Mouse (Mus musculus): Measurements from ENCODE around the gene St3gal2. TPM values are rescaled to one million over a fixed set of nuclear protein-coding genes. Genes with fewer than 3 reads are reported as not detected.
"Not testable (repeated sequence)": the region's sequence is repeated elsewhere in the genome, so short reads cannot be mapped to it uniquely, and the experiment has no call there.

The St3gal2 gene
- polyA plus RNA-seq, 1 experiment from 2014 or later = 25.9 TPM

GRCm38 (mm10) chr8:110966586-110966985 lies 46.9 kb downstream of the St3gal2 start:
- peaks cover 7% of the 10 kb centered on the region for H3K4me1 ChIP-seq (ENCODE audit: control insufficient read depth, insufficient read depth, low read length)
- no peaks in the 10 kb centered on the region for H3K27me3 ChIP-seq (ENCODE audit: control insufficient read depth, insufficient read depth, low read depth, low read length)
- H3K9me3 ChIP-seq (replicated peaks; ENCODE audit: control insufficient read depth, low read length, poor library complexity, severe bottlenecking) = no peaks in the 10 kb centered on the region
- no peak for ATAC-seq
- H3K9ac ChIP-seq (ENCODE audit: low read depth, low read length) = no peak overlapping the region
- no peak overlapping the region for H3K4me3 ChIP-seq (ENCODE audit: low read depth, low read length)
- WGBS = 84% methylated on average over 8 of the region's 8 CpGs
- no peaks in the 10 kb centered on the region; the same call in 1 of the 2 replicates for H3K36me3 ChIP-seq (ENCODE audit: control insufficient read depth, insufficient read depth, low read length)
- H3K4me2 ChIP-seq (ENCODE audit: low read length) = no peak overlapping the region
- no peak overlapping the region for H3K27ac ChIP-seq (ENCODE audit: low read length)

- Histone ChIP-seq H3K4me3 (ENCODE audit: low read depth, low read length) (no peak overlapping the region), H3K4me1 (ENCODE audit: control insufficient read depth, insufficient read depth, low read length) (peaks cover 7% of the 10 kb centered on the region), H3K4me2 (ENCODE audit: low read length) (no peak overlapping the region), H3K36me3 (ENCODE audit: control insufficient read depth, insufficient read depth, low read length) (no peaks in the 10 kb centered on the region; the same call in 1 of the 2 replicates), H3K9me3 (replicated peaks; ENCODE audit: control insufficient read depth, low read length, poor library complexity, severe bottlenecking) (no peaks in the 10 kb centered on the region), H3K27me3 (ENCODE audit: control insufficient read depth, insufficient read depth, low read depth, low read length) (no peaks in the 10 kb centered on the region), H3K27ac (ENCODE audit: low read length) (no peak overlapping the region), H3K9ac (ENCODE audit: low read depth, low read length) (no peak overlapping the region)
- WGBS = 83% methylated on average over 9 of the region's 9 CpGs
- no peak for ATAC-seq
Measured at GRCm38 (mm10) chr8:110967326-110967725, 47.6 kb downstream of the St3gal2 start.

- peak; percentile 98 for ATAC-seq
- Histone ChIP-seq H3K9me3 (replicated peaks; ENCODE audit: control insufficient read depth, low read length, poor library complexity, severe bottlenecking) (no peaks in the 10 kb centered on the region), H3K4me2 (ENCODE audit: low read length) (peak overlapping the region; percentile 92), H3K27me3 (ENCODE audit: control insufficient read depth, insufficient read depth, low read depth, low read length) (no peaks in the 10 kb centered on the region), H3K36me3 (ENCODE audit: control insufficient read depth, insufficient read depth, low read length) (peaks cover 6% of the 10 kb centered on the region), H3K9ac (ENCODE audit: low read depth, low read length) (peak overlapping the region; percentile 65), H3K4me1 (ENCODE audit: control insufficient read depth, insufficient read depth, low read length) (peaks cover 7% of the 10 kb centered on the region), H3K4me3 (ENCODE audit: low read depth, low read length) (peak overlapping the region; percentile 57), H3K27ac (ENCODE audit: low read length) (peak overlapping the region; percentile 68; the same call in 1 of the 2 replicates)
- WGBS = 4% methylated on average over 45 of the region's 45 CpGs
Measured at GRCm38 (mm10) chr8:110969910-110970770, 50.4 kb downstream of the St3gal2 start.

- peaks cover 13% of the 10 kb centered on the region for H3K36me3 ChIP-seq (ENCODE audit: control insufficient read depth, insufficient read depth, low read length)
- not testable (repeated sequence) for ATAC-seq; H3K9ac ChIP-seq (ENCODE audit: low read depth, low read length); H3K27ac ChIP-seq (ENCODE audit: low read length); H3K27me3 ChIP-seq (ENCODE audit: control insufficient read depth, insufficient read depth, low read depth, low read length); H3K4me1 ChIP-seq (ENCODE audit: control insufficient read depth, insufficient read depth, low read length); H3K4me2 ChIP-seq (ENCODE audit: low read length); H3K4me3 ChIP-seq (ENCODE audit: low read depth, low read length); H3K9me3 ChIP-seq (replicated peaks; ENCODE audit: control insufficient read depth, low read length, poor library complexity, severe bottlenecking)
- 96% methylated on average over 8 of the region's 8 CpGs for WGBS
Measured at GRCm38 (mm10) chr8:110976532-110976931, 56.8 kb downstream of the St3gal2 start.

GRCm38 (mm10) chr8:110977987-110978386 lies 58.3 kb downstream of the St3gal2 start:
- not testable (repeated sequence) for H3K9ac ChIP-seq (ENCODE audit: low read depth, low read length); H3K4me3 ChIP-seq (ENCODE audit: low read depth, low read length); ATAC-seq; H3K27me3 ChIP-seq (ENCODE audit: control insufficient read depth, insufficient read depth, low read depth, low read length); H3K4me2 ChIP-seq (ENCODE audit: low read length); H3K27ac ChIP-seq (ENCODE audit: low read length); H3K4me1 ChIP-seq (ENCODE audit: control insufficient read depth, insufficient read depth, low read length); H3K9me3 ChIP-seq (replicated peaks; ENCODE audit: control insufficient read depth, low read length, poor library complexity, severe bottlenecking)
- peaks cover 17% of the 10 kb centered on the region for H3K36me3 ChIP-seq (ENCODE audit: control insufficient read depth, insufficient read depth, low read length)
- 90% methylated on average over 2 of the region's 2 CpGs for WGBS

GRCm38 (mm10) chr8:110981304-110981703 lies 61.6 kb downstream of the St3gal2 start:
- WGBS = 91% methylated on average over 2 of the region's 2 CpGs
- Histone ChIP-seq H3K27ac (ENCODE audit: low read length) (no peak overlapping the region), H3K4me3 (ENCODE audit: low read depth, low read length) (no peak overlapping the region), H3K27me3 (ENCODE audit: control insufficient read depth, insufficient read depth, low read depth, low read length) (no peaks in the 10 kb centered on the region), H3K9me3 (replicated peaks; ENCODE audit: control insufficient read depth, low read length, poor library complexity, severe bottlenecking) (no peaks in the 10 kb centered on the region), H3K4me2 (ENCODE audit: low read length) (no peak overlapping the region), H3K36me3 (ENCODE audit: control insufficient read depth, insufficient read depth, low read length) (peaks cover 24% of the 10 kb centered on the region), H3K9ac (ENCODE audit: low read depth, low read length) (no peak overlapping the region), H3K4me1 (ENCODE audit: control insufficient read depth, insufficient read depth, low read length) (no peaks in the 10 kb centered on the region)
- no peak for ATAC-seq

GRCm38 (mm10) chr8:110987805-110988744 lies 68.4 kb downstream of the St3gal2 start:
- Histone ChIP-seq H3K36me3 (ENCODE audit: control insufficient read depth, insufficient read depth, low read length) (peaks cover 56% of the 10 kb centered on the region), H3K4me2 (ENCODE audit: low read length) (no peak overlapping the region), H3K4me3 (ENCODE audit: low read depth, low read length) (no peak overlapping the region), H3K9me3 (replicated peaks; ENCODE audit: control insufficient read depth, low read length, poor library complexity, severe bottlenecking) (no peaks in the 10 kb centered on the region), H3K27ac (ENCODE audit: low read length) (no peak overlapping the region), H3K9ac (ENCODE audit: low read depth, low read length) (no peak overlapping the region), H3K27me3 (ENCODE audit: control insufficient read depth, insufficient read depth, low read depth, low read length) (no peaks in the 10 kb centered on the region), H3K4me1 (ENCODE audit: control insufficient read depth, insufficient read depth, low read length) (no peaks in the 10 kb centered on the region)
- ATAC-seq = no peak
- 94% methylated on average over 8 of the region's 8 CpGs for WGBS

GRCm38 (mm10) chr8:110990017-110990416 lies 70.3 kb downstream of the St3gal2 start:
- Histone ChIP-seq H3K4me3 (ENCODE audit: low read depth, low read length) (no peak overlapping the region), H3K4me2 (ENCODE audit: low read length) (no peak overlapping the region), H3K27ac (ENCODE audit: low read length) (no peak overlapping the region), H3K36me3 (ENCODE audit: control insufficient read depth, insufficient read depth, low read length) (peaks cover 44% of the 10 kb centered on the region), H3K9ac (ENCODE audit: low read depth, low read length) (no peak overlapping the region), H3K4me1 (ENCODE audit: control insufficient read depth, insufficient read depth, low read length) (no peaks in the 10 kb centered on the region), H3K9me3 (replicated peaks; ENCODE audit: control insufficient read depth, low read length, poor library complexity, severe bottlenecking) (no peaks in the 10 kb centered on the region), H3K27me3 (ENCODE audit: control insufficient read depth, insufficient read depth, low read depth, low read length) (no peaks in the 10 kb centered on the region)
- 95% methylated on average over 9 of the region's 9 CpGs for WGBS
- ATAC-seq = no peak
